Mouse (Mus musculus): ENCODE data around the gene Adcy7.

The Adcy7 gene

GRCm38 (mm10) chr8:88272231-88273050, at the start of gene Adcy7:
TSS of gene Adcy7 (plus strand) at chr8:88272403.
- DNase-seq (ENCODE audit: low spot score in 2 of 2): no peak

- DNase-seq (ENCODE audit: low spot score in 2 of 2): no peak
These were observed 46.8 kb upstream of the Adcy7 start for GRCm38 (mm10) chr8:88225358-88225757.

- DNase-seq (ENCODE audit: low spot score in 2 of 2): no peak
These were observed 44.4 kb upstream of the Adcy7 start for GRCm38 (mm10) chr8:88227851-88228250.

- no peak for DNase-seq (ENCODE audit: low spot score in 2 of 2)
These were observed 43.9 kb upstream of the Adcy7 start for GRCm38 (mm10) chr8:88228286-88228685.

GRCm38 (mm10) chr8:88228800-88229199, 43.4 kb upstream of the Adcy7 start:
- DNase-seq (ENCODE audit: low spot score in 2 of 2): no peak

GRCm38 (mm10) chr8:88236666-88237065, 35.5 kb upstream of the Adcy7 start:
- no peak for DNase-seq (ENCODE audit: low spot score in 2 of 2)

GRCm38 (mm10) chr8:88237606-88238005, 34.6 kb upstream of the Adcy7 start:
- no peak for DNase-seq (ENCODE audit: low spot score in 2 of 2)

- no peak for DNase-seq (ENCODE audit: low spot score in 2 of 2)
These were observed 32.9 kb upstream of the Adcy7 start for GRCm38 (mm10) chr8:88239277-88239676.

- no peak for DNase-seq (ENCODE audit: low spot score in 2 of 2)
These were observed 30.3 kb upstream of the Adcy7 start for GRCm38 (mm10) chr8:88241871-88242270.

- peak in 1 of 2 experiments; percentile 31 for DNase-seq (ENCODE audit: low spot score in 2 of 2)
These were observed 27.9 kb upstream of the Adcy7 start for GRCm38 (mm10) chr8:88244298-88244697.

GRCm38 (mm10) chr8:88252791-88253190, 19.4 kb upstream of the Adcy7 start:
- no peak for DNase-seq (ENCODE audit: low spot score in 2 of 2)

GRCm38 (mm10) chr8:88254957-88255356, 17.2 kb upstream of the Adcy7 start:
- DNase-seq (ENCODE audit: low spot score in 2 of 2): no peak

GRCm38 (mm10) chr8:88258024-88258423, 14.2 kb upstream of the Adcy7 start:
- no peak for DNase-seq (ENCODE audit: low spot score in 2 of 2)

GRCm38 (mm10) chr8:88258544-88258943, 13.7 kb upstream of the Adcy7 start:
- DNase-seq (ENCODE audit: low spot score in 2 of 2): no peak

- DNase-seq (ENCODE audit: low spot score in 2 of 2): no peak
These were observed 11.7 kb upstream of the Adcy7 start for GRCm38 (mm10) chr8:88260466-88260980.

GRCm38 (mm10) chr8:88262831-88263635, 9.2 kb upstream of the Adcy7 start:
- no peak for DNase-seq (ENCODE audit: low spot score in 2 of 2)

- no peak for DNase-seq (ENCODE audit: low spot score in 2 of 2)
These were observed 6.7 kb upstream of the Adcy7 start for GRCm38 (mm10) chr8:88265511-88265910.

- DNase-seq (ENCODE audit: low spot score in 2 of 2): peak; percentile 63 to 80
These were observed 5.9 kb upstream of the Adcy7 start for GRCm38 (mm10) chr8:88266170-88266800.

GRCm38 (mm10) chr8:88266801-88267403, 5.3 kb upstream of the Adcy7 start:
- DNase-seq (ENCODE audit: low spot score in 2 of 2): no peak

- DNase-seq (ENCODE audit: low spot score in 2 of 2): no peak
These were observed 2.9 kb upstream of the Adcy7 start for GRCm38 (mm10) chr8:88269107-88269875.

GRCm38 (mm10) chr8:88270086-88270485, 2.1 kb upstream of the Adcy7 start:
- DNase-seq (ENCODE audit: low spot score in 2 of 2): no peak

Measured in frontal cortex, postnatal 14 days (tissue).